ENCODE assay signal across 20 mouse cellular contexts in the genomic region with DNA sequence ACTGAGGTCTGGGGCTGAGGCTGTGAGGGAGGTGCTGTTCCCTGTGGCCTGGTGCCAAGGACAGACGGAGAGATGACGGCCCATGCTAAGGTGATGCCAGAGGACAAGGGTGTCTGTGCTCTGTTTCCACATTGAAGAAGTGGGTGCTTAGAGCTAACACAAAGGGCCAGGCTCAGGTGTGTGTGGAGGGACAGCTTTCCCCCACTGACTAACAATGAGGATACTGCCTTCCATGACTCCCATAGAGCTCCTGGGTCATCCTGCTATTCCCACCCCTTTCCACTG.
DNase-seq lines count a peak whose midpoint lies in the region; ATAC-seq lines count a peak whose summit lies in the region.
"Had no signal": no experiment of that assay in that cellular context is flagged by ENCODE, and none has a peak within 500 bp of the region (broad histone marks: within the 10 kb centered on the region; RNA-seq: fewer than 3 reads in every experiment).

No protein-coding gene starts in this region.

- no peaks in the 10 kb centered on the region for H3K9me3 ChIP-seq in hindbrain, embryonic 12.5 days (replicated peaks)
- H3K9me3 ChIP-seq in hindbrain, embryonic 10.5 days, result no peaks in the 10 kb centered on the region
- H3K9me3 ChIP-seq in midbrain, embryonic 10.5 days (replicated peaks), result no peaks in the 10 kb centered on the region
- H3K9me3 ChIP-seq in midbrain, embryonic 16.5 days (replicated peaks; ENCODE audit: control insufficient read depth, low read length, poor library complexity, severe bottlenecking), result no peaks in the 10 kb centered on the region
- H3K9me3 ChIP-seq in midbrain, embryonic 15.5 days, result no peaks in the 10 kb centered on the region
- H3K9me3 ChIP-seq: embryonic facial prominence, embryonic 10.5 days; G1E; heart, embryonic 13.5 days; limb, embryonic 13.5 days; liver, embryonic 15.5 days had no signal

- DNase-seq in hindbrain, embryonic 10.5 days (ENCODE audit: low spot score), result no peak
- no peak for DNase-seq in midbrain, embryonic 10.5 days (ENCODE audit: low spot score)
- DNase-seq in kidney, postnatal 14 days, result peak; percentile 19
- no peak for DNase-seq in right cerebral cortex, postnatal 10 days (ENCODE audit: low spot score in 2 of 2)
- DNase-seq: heart, postnatal 4 days; spleen, adult 18-20 months; thymus, adult 18-20 months had no signal

- no peaks in the 10 kb centered on the region for H3K27me3 ChIP-seq in hindbrain, embryonic 12.5 days
- H3K27me3 ChIP-seq in hindbrain, embryonic 10.5 days (ENCODE audit: insufficient read depth, poor library complexity, severe bottlenecking), result peaks cover 14% of the 10 kb centered on the region; the same call in 1 of the 2 replicates
- peaks cover 34% of the 10 kb centered on the region for H3K27me3 ChIP-seq in midbrain, embryonic 10.5 days (ENCODE audit: low read depth, poor library complexity, severe bottlenecking)
- peaks cover 3% of the 10 kb centered on the region; the same call in 1 of the 2 replicates for H3K27me3 ChIP-seq in midbrain, embryonic 16.5 days (ENCODE audit: control insufficient read depth, insufficient read depth, low read depth, low read length)
- H3K27me3 ChIP-seq in midbrain, embryonic 15.5 days (replicated peaks), result no peaks in the 10 kb centered on the region
- H3K27me3 ChIP-seq: liver, embryonic 15.5 days had no signal

- no peak overlapping the region for H3K9ac ChIP-seq in hindbrain, embryonic 12.5 days
- no peak overlapping the region for H3K9ac ChIP-seq in midbrain, embryonic 16.5 days (ENCODE audit: low read depth, low read length)
- H3K9ac ChIP-seq in midbrain, embryonic 15.5 days, result no peak overlapping the region
- H3K9ac ChIP-seq: heart, embryonic 13.5 days; limb, embryonic 13.5 days; liver, embryonic 15.5 days had no signal

- peak; percentile 50 for ATAC-seq in hindbrain, embryonic 12.5 days (ENCODE audit: low FRiP score)
- ATAC-seq in midbrain, embryonic 16.5 days, result no peak
- peak; percentile 48; the same call in 1 of the 2 replicates for ATAC-seq in midbrain, embryonic 15.5 days (replicated peaks)
- ATAC-seq: CD4-positive, CD25-positive, alpha-beta regulatory T cell, adult 4 months; forebrain, embryonic 16.5 days; intestine, postnatal 0 days; lung, postnatal 0 days had no signal

- H3K4me1 ChIP-seq in hindbrain, embryonic 12.5 days, result peaks cover 11% of the 10 kb centered on the region
- H3K4me1 ChIP-seq in hindbrain, embryonic 10.5 days (replicated peaks), result 0 out of 2 replicates have a peak, but pooled peaks cover 3% of the 10 kb centered on the region
- H3K4me1 ChIP-seq in midbrain, embryonic 10.5 days, result peaks cover 40% of the 10 kb centered on the region
- peaks cover 10% of the 10 kb centered on the region for H3K4me1 ChIP-seq in midbrain, embryonic 16.5 days (ENCODE audit: control insufficient read depth, insufficient read depth, low read length)
- H3K4me1 ChIP-seq in midbrain, embryonic 15.5 days, result peaks cover 20% of the 10 kb centered on the region
- H3K4me1 ChIP-seq: heart, embryonic 13.5 days; limb, embryonic 13.5 days; liver, embryonic 15.5 days had no signal

- no peak overlapping the region for H3K27ac ChIP-seq in hindbrain, embryonic 12.5 days
- H3K27ac ChIP-seq in hindbrain, embryonic 10.5 days, result no peak overlapping the region
- H3K27ac ChIP-seq in midbrain, embryonic 10.5 days (replicated peaks), result 0 out of 2 replicates have a peak overlapping the region, but pooled peaks have one; percentile 1
- H3K27ac ChIP-seq in midbrain, embryonic 16.5 days (ENCODE audit: low read length), result no peak overlapping the region
- H3K27ac ChIP-seq in midbrain, embryonic 15.5 days, result peak overlapping the region; percentile 40; the same call in 1 of the 2 replicates
- H3K27ac ChIP-seq: embryonic facial prominence, embryonic 10.5 days; heart, embryonic 13.5 days; left cerebral cortex, adult 2 months; limb, embryonic 13.5 days; liver, embryonic 15.5 days had no signal

- no peak overlapping the region for H3K4me2 ChIP-seq in hindbrain, embryonic 12.5 days (replicated peaks)
- no peak overlapping the region for H3K4me2 ChIP-seq in midbrain, embryonic 16.5 days (ENCODE audit: low read length)
- H3K4me2 ChIP-seq in midbrain, embryonic 15.5 days, result no peak overlapping the region
- H3K4me2 ChIP-seq: heart, embryonic 13.5 days; limb, embryonic 13.5 days; liver, embryonic 15.5 days had no signal

- WGBS in hindbrain, embryonic 12.5 days, result 81% methylated on average over 2 of the region's 2 CpGs
- 95% methylated on average over 2 of the region's 2 CpGs for WGBS in hindbrain, embryonic 10.5 days
- 90% methylated on average over 2 of the region's 2 CpGs for WGBS in midbrain, embryonic 10.5 days
- WGBS in midbrain, embryonic 16.5 days, result 66% methylated on average over 2 of the region's 2 CpGs
- WGBS in midbrain, embryonic 15.5 days, result 69% methylated on average over 2 of the region's 2 CpGs

- H3K4me3 ChIP-seq in hindbrain, embryonic 12.5 days, result no peak overlapping the region
- no peak overlapping the region for H3K4me3 ChIP-seq in hindbrain, embryonic 10.5 days
- no peak overlapping the region for H3K4me3 ChIP-seq in midbrain, embryonic 10.5 days
- no peak overlapping the region for H3K4me3 ChIP-seq in midbrain, embryonic 16.5 days (ENCODE audit: low read depth, low read length)
- no peak overlapping the region for H3K4me3 ChIP-seq in midbrain, embryonic 15.5 days
- H3K4me3 ChIP-seq: embryonic facial prominence, embryonic 10.5 days; heart, embryonic 13.5 days; left cerebral cortex, adult 2 months; limb, embryonic 13.5 days; liver, embryonic 15.5 days had no signal

- no peaks in the 10 kb centered on the region for H3K36me3 ChIP-seq in hindbrain, embryonic 12.5 days
- no peaks in the 10 kb centered on the region for H3K36me3 ChIP-seq in hindbrain, embryonic 10.5 days
- H3K36me3 ChIP-seq in midbrain, embryonic 10.5 days, result no peaks in the 10 kb centered on the region
- no peaks in the 10 kb centered on the region for H3K36me3 ChIP-seq in midbrain, embryonic 16.5 days (ENCODE audit: control insufficient read depth, insufficient read depth, low read length)
- no peaks in the 10 kb centered on the region for H3K36me3 ChIP-seq in midbrain, embryonic 15.5 days (replicated peaks)
- H3K36me3 ChIP-seq: embryonic facial prominence, embryonic 10.5 days; G1E; heart, embryonic 13.5 days; limb, embryonic 13.5 days; liver, embryonic 15.5 days had no signal

Comparison
In these comparisons a context has a peak if more than half of its experiments do, and no peak if none do; other contexts are left out.
1. H3K27ac ChIP-seq: peak in midbrain, embryonic 10.5 days (single experiment) and midbrain, embryonic 15.5 days (single experiment); none in hindbrain, embryonic 12.5 days (single experiment), hindbrain, embryonic 10.5 days (single experiment) and midbrain, embryonic 16.5 days (single experiment).